Mouse (Mus musculus): ENCODE data around the gene Olfr1336.
"Not testable (repeated sequence)": the region's sequence is repeated elsewhere in the genome, so short reads cannot be mapped to it uniquely, and the experiment has no call there.

Gene Olfr1336

DNA sequence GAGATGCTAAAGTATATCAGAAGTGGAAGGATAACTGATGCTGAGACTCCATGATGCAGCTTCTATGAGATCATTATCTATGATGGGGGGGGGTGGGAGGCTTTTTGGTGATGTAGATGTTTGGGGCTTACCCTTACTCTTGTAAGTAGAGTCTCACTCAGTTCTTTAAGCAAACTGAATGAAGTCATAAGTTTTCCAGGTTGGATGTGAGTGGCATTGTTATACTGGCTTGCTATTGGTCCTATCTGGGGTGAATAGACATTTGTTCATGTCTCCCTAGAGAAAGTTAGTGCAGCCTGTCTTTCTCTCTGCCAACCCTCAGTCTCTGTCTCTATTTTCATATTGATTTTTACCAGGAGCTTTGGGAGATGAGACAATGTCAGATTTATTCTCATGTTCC, at the start of gene Olfr1336:
Gene Olfr1336, plus strand, starts transcription at position 301 of the 400 bp plus-strand sequence.
- no peak for DNase-seq (ENCODE audit: low read depth, low spot score)

DNA sequence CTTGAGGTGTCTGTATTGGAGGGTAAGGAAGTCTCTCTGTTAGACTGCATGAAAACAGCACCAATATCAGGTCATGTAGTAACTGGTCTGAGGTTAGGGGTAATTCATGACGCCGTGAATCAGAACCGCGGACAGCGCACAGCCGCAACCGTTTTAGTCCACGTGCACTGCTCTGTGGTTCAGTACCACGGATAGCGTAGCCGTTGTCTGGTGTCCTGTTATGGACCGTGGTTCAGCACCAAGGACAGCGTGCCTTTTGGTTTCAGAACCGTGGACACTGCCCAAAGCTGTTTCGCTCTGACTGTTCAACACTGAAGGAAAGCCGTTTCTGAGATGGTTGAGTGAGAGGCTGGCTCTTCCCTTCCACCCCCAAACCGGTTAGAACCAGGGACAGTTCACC, 45.9 kb upstream of the Olfr1336 start, which contains the start of gene Gm20715:
Gene Gm20715, plus strand, starts transcription at position 235 of the 400 bp plus-strand sequence.
- no peak for DNase-seq (ENCODE audit: low read depth, low spot score)

DNA sequence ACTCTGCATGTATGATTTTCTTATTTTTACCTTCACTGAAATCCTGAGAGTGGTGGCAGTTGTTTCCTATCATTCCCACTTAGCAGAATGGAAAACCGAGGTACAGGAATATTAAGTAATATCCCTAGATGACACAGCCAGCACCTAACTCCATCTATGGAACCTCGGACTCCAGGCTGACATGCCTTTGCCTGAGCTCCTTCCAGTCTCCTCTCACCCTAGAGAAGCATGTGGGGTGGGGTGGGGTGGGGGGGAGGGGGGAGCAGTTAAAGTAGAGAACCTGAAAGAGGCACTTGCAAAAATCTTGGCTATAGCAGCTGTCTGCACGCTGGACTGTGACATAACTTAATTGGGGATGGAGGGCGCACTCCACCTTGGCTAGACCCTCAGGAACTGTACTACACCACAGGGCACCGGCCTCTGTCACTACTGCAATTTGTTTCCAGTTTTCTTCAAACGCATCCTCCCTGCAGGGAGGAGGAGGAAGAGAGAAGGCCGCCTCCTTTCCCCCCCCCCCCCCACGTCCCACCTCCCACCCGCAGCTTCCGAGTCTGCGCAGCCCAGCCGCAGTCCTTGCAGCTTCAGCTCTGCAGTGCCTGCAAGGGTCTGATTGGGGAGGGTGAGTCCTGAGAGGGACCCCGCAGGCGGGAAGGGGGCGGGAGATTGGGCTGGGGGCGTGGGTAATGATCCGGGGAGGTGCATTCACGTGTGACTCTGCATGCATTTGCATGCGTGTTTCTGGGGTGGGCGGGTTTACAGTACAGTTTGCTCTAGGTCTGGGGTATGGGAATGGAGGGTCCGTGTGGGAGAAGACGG, 41.1 kb upstream of the Olfr1336 start:
- DNase-seq (ENCODE audit: low read depth, low spot score) = no peak

DNA sequence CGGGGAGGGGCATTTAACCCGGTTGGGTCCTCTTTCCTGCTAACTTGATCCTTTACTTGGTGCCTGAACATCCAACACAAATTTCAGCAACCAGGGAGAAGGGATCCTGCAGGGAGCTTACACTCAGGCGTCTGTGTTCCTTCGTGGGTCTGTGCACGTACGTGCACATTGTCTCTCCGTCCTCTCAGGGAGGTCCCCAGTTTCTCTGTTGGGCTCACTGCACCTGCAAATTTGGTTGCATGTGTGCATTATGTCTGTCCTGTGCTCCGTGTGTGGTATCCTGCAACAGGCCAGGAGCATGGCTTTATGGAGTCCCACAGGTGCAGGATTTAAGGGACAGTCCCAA, 40.6 kb upstream of the Olfr1336 start:
- no peak for DNase-seq (ENCODE audit: low read depth, low spot score)

DNA sequence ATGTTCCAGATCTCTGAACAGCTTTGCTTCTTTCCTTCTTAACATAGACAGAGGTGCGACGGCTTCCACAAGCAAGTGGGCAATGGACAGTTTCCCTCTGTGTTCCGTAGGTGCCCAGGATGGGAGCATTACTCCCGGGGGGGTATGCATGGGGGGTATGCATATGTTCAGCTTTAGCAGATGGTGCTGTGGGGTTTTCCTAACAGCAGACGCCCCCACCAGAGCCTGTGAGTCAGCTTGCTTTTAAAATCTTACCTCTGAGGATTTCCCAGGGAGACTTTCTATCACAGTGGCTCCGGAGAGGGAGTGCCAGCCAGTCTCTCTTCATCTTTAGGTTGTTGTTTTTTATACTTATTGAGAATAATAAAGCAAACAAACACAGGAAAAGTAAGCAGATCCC, 36.1 kb upstream of the Olfr1336 start:
- DNase-seq (ENCODE audit: low read depth, low spot score) = no peak

DNA sequence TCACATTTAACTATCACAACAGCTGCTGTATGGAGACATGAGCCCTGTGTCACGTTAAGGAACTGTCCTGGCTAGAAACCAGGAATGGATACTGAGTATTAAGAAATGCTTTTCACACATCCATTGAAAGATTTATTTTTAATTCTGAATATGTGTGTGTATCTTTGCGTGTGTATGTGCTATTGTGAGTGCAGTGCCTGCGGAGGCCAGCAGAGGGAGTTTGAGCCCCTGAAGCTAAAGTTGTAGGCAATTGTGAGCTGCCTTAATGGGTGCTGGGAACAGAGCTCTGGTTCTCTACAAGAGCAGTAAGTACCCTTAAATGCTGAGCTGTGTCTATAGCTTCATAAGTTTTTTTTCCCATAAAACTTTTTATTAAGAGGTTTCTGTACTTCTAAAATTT, 26.6 kb upstream of the Olfr1336 start:
- DNase-seq (ENCODE audit: low read depth, low spot score) = no peak

DNA sequence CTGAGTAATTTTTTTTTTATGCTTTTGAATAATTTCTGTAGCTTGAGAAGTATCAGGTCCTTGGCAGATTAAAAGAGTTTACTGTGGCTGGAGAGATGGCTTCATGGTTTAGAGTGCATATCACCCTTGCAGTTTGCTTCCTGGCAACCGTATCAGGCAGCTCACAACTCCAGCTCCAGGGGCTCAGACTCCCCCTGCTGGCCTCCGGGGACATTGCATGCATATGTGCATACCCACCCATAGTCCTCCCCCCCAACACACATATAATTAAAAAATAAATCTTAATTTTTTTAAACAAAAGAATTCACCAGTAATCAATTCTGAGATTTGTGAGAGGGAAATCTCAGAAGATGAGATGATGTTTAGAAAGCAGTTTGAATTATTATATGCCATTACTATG, 25.6 kb upstream of the Olfr1336 start:
- no peak for DNase-seq (ENCODE audit: low read depth, low spot score)

DNA sequence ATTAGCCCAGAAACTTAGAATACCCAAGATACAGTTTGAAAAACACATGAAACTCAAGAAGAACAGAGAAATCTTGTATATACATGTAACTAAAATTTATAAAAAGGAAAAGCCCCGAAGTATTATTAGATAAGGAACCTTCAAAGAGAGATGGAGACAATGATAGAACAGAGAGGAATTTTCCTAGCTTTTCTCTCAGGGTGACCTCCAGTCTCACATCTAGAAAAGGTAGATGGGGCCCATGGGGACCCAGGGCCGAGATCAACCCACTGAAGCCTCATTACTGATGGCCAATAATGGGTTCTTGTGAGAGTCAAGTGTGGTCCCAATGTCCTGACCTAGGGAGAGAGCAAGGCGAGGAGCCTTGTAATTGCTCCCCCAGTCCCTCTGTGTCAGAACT, 17.6 kb upstream of the Olfr1336 start, which contains the start of gene Olfr1344:
Gene Olfr1344, plus strand, starts transcription at position 301 of the 400 bp plus-strand sequence.
- DNase-seq (ENCODE audit: low read depth, low spot score) = no peak

DNA sequence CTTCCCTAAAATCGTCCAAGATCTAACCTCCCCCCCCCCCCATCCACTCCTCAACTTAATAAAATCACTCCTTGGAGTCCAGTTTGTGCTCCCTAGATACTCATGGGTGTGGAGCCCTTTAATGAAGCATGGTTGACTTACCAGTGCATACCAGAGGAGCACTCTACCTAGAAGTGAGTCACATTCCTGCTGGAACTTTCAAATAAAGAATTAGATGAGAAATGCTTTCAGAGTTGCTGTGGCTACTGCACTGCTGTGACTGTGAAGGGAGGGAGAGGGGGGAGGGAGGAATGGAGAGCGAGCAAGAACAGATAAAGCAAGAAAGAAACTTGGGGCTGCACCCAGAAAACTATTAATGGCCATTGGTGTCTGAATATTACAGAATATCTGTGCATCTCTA, 14.8 kb upstream of the Olfr1336 start:
- DNase-seq (ENCODE audit: low read depth, low spot score) = no peak

DNA sequence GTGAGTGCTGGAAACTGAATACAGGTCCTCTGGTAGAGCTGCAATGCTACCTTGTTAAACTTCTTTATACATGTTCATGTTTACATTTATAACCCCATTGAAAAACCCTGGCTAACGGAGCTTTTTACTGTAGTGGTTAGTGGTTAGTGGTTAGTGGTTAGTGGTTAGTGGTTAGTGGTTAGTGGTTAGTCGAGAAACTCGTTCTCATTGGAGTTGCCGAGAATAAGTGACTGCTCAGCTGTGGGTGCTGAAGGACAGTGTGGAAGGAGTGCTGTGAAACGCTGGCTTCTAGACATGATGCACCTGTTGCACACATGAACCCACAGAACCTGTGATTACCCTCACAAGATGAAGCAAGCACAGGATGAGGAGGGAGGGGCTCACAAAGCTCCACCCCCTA, 8.2 kb upstream of the Olfr1336 start:
- DNase-seq (ENCODE audit: low read depth, low spot score) = no peak

DNA sequence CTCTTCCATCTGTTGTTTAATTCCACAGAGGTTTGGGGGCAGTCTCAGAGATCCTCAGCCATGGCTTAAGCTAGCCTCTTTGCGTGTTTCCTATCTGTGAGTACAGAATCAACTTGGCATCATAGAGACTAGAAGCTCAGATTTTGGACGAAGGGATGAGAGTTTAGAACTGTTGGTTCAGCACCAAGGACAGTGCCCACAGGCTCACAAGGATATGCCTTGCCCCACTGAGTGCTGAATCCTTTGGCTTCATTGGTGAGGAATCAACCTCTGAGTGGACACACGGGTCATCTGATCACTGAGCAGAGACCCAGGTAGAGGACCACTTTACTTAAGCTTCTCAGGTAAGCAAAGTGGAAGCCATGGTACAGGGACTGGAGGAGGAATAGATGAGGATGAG, 431 bp downstream of the Olfr1336 start:
- DNase-seq (ENCODE audit: low read depth, low spot score) = no peak

DNA sequence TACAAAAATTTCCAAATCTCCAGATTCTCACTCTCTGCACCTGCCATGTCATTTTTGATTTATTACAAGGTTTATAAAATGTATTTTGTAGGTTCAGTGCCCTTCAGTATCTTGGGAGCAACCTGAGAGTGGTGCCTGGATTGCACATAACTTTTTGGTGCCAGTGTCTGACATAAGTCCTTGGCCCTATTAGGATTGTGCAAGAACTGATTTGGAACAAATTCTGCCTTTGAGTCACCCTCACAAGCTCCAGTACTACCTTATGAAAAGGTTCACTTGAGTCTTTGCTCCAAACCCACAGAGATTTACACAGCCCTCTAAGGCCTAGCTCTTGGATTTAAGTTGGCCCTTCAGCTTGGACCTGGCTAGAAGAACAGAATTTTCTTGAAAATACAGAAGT, 11.0 kb downstream of the Olfr1336 start, which contains the start of gene Olfr1346:
Gene Olfr1346, plus strand, starts transcription at position 151 of the 400 bp plus-strand sequence.
- DNase-seq (ENCODE audit: low read depth, low spot score) = no peak

DNA sequence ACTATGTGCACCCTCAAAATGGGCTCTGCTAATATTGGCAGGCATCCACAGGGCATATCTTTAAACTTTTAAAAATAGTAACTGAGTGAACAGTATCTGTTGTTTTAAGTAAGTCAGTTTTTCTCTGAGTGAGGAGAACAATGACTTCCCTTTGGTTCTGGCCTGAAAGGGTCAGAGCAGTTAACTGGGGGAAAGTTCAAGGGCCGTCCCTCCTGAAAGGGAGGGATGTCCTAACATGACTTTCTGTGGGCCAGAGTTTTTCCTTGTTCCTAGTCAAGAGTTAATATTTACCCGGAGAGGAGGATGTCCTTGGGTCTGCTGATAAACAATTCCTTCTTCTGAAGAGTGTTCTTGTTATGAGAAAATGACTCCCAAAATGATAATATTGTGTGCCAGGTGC, 21.7 kb downstream of the Olfr1336 start:
- not testable (repeated sequence) for DNase-seq (ENCODE audit: low read depth, low spot score)

DNA sequence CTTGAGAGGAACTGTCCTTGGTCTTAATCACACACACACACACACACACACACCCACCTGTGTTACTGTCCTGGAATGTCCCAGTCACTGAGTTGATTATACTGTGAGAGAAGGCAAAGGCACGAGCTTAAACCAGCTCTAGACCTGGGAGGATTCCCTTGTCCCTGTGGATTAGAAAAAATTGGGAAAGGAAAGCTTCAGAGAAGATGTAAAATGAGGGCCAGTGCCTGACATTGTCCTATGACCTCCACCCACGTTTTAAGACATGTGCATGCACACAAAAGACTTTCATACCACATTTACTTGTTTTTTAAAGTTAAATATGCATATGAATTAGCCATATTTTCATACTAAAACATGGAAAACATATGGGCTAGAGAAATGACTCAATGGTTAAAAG, 30.9 kb downstream of the Olfr1336 start, which contains the start of gene Olfr5:
Gene Olfr5, minus strand, starts transcription at position 101 of the 400 bp plus-strand sequence.
- DNase-seq (ENCODE audit: low read depth, low spot score) = no peak

DNA sequence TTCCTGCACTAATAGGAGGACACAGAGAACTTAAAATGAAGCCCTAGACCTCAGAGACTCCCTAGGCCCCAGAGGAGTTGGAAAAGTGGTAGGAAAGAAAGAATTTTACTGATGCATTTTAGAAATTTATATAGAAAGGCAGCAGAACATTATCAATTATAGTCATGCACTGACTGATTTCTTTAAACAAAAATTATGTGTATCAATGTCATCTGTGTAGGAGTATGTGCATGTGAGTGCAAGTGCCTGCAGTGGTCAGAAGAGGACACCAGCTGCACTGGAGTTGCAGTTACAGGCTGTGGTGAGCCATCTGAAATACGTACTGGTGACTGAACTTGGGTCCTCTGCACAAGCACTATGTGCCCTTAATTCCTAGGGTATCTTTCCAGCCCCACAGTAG, 43.7 kb downstream of the Olfr1336 start, which contains the start of gene Olfr1347:
Gene Olfr1347, minus strand, starts transcription at position 101 of the 400 bp plus-strand sequence.
- no peak for DNase-seq (ENCODE audit: low read depth, low spot score)

DNA sequence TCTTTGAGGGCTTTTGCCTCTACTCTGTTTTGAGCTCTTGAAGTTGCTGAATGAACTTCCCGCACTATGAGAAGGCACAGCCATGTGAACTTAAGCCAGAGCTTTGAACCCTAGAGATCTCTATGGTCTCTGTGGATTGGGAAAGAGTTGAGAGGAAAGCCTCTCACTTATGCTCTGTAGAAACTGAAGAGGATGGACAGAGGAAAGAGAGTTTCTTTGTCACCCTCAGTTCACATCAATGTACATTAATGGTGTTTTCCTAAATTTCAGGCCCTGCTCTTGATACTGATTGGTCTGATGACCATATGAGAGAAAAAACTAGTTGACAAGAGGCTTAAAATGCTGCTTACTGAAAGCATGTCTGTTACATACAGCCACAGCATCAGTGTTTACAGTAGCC, 52.7 kb downstream of the Olfr1336 start, which contains the start of gene Olfr1348:
Gene Olfr1348, minus strand, starts transcription at position 101 of the 400 bp plus-strand sequence.
- DNase-seq (ENCODE audit: low read depth, low spot score) = no peak

Measured in c-Kit-negative CD71-positive TER-119-positive erythroid progenitor cells, embryonic 14.5 days (primary cell).